Mouse (Mus musculus): ENCODE data around the gene Il6st. TPM values are rescaled to one million over a fixed set of nuclear protein-coding genes. Genes with fewer than 3 reads are reported as not detected.

Gene Il6st
- polyA plus RNA-seq, 1 experiment = 38.1 TPM

DNA sequence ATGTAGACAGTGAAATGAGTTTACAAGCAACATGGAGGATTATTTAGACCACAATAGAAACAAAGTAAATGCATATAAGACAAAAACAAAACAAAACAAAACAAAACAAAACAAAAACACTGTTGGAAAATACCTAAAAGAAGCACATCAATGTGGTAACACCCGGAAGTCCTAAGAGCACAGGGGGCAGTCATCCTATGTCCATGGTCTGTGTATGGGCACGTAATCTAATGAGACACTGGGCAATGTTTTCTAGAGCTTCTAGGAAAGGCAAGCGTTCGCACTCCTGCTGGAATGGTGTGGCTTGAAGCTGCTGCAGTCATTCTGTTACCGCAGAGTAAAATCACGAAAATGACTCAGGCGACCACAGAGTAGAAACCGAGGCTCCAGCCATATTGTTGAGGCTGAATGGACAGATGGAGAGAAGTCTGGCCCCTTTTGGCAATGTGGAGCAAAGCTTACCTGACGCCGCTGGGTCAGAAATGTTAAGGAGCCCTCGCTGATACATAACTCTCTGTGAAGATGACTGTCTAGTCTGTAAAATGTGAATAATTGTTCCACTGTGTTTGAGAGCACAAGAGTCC, 5.3 kb upstream of the Il6st start:
- no peak for TF ChIP-seq POLR2A (IDR thresholded peaks at IDR 0.05; ENCODE audit: control insufficient read depth, extremely low read depth, insufficient read depth, low read length, poor library complexity)
- no peak for TF ChIP-seq CTCF (IDR thresholded peaks at IDR 0.05; ENCODE audit: borderline replicate concordance, control insufficient read depth, extremely low read depth, insufficient read depth, low read length, poor library complexity)
- H3K27ac ChIP-seq (ENCODE audit: control insufficient read depth, insufficient read depth, low read length) = no peak overlapping the region
- peaks cover 4% of the 10 kb centered on the region; the same call in 1 of the 2 replicates for H3K4me1 ChIP-seq (replicated peaks; ENCODE audit: control insufficient read depth, insufficient read depth, low read length)
- no peak overlapping the region for H3K4me3 ChIP-seq (ENCODE audit: control insufficient read depth, insufficient read depth, low read length)
- no peak for DNase-seq
- no peaks in the 10 kb centered on the region for H3K36me3 ChIP-seq (ENCODE audit: control insufficient read depth, insufficient read depth, low read length)
- H3K27me3 ChIP-seq (ENCODE audit: control insufficient read depth, insufficient read depth, low read length) = no peaks in the 10 kb centered on the region
- WGBS = 97% methylated on average over 11 of the region's 11 CpGs

DNA sequence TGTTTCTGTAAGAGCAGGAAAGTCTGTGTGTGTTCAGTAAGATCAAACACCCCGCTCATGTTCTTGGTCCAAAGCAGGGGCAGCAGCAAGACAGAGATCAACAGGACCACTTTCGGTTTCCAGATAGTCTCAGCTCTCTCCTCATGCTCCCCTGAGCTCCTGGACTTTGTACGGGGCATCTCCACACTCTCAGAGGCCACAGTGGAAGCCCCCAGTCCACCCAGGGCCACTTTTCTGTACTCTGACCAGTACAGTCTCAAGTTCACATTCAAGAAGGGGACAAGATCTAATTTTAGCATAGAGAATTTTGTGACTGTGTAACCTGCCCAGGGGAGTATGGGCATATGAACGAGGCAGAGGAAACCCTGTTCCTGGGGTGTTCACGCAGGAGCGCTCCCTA, 3.9 kb upstream of the Il6st start:
- TF ChIP-seq POLR2A (IDR thresholded peaks at IDR 0.05; ENCODE audit: control insufficient read depth, extremely low read depth, insufficient read depth, low read length, poor library complexity) (no peak), CTCF (IDR thresholded peaks at IDR 0.05; ENCODE audit: borderline replicate concordance, control insufficient read depth, extremely low read depth, insufficient read depth, low read length, poor library complexity) (no peak)
- no peak for DNase-seq
- Histone ChIP-seq H3K4me1 (replicated peaks; ENCODE audit: control insufficient read depth, insufficient read depth, low read length) (no peaks in the 10 kb centered on the region), H3K27me3 (ENCODE audit: control insufficient read depth, insufficient read depth, low read length) (no peaks in the 10 kb centered on the region), H3K4me3 (ENCODE audit: control insufficient read depth, insufficient read depth, low read length) (no peak overlapping the region), H3K27ac (ENCODE audit: control insufficient read depth, insufficient read depth, low read length) (no peak overlapping the region), H3K36me3 (ENCODE audit: control insufficient read depth, insufficient read depth, low read length) (no peaks in the 10 kb centered on the region)
- 87% methylated on average over 6 of the region's 6 CpGs for WGBS

DNA sequence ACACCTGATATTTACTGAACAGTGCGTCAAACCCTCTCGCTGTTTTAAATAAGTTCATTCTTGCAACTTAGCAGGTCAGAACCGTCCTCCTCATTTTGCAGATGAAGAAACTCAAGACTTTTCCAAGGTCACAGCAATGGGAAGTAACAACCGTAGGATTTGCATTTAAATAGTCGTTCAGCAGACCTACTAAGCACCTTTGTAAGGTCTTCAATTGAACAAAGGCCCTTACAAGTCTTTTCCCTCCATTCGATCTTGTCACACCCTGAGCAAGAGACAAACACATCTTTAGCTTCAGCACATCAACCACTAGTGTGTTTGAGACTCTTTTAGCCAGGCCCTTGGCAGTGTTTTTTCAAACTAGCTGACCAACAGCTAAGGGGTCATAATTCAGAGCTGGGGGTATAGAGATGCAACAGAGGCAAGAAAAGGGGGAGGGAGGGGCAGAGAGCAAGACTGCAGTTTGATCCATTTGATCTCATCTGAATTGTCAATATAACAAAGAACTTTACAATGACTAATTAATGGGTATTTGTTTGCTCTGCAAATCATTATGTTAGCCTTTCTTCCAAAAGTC, 1.4 kb upstream of the Il6st start:
- DNase-seq = no peak
- Histone ChIP-seq H3K36me3 (ENCODE audit: control insufficient read depth, insufficient read depth, low read length) (no peaks in the 10 kb centered on the region), H3K4me3 (ENCODE audit: control insufficient read depth, insufficient read depth, low read length) (no peak overlapping the region), H3K27ac (ENCODE audit: control insufficient read depth, insufficient read depth, low read length) (no peak overlapping the region), H3K27me3 (ENCODE audit: control insufficient read depth, insufficient read depth, low read length) (no peaks in the 10 kb centered on the region), H3K4me1 (replicated peaks; ENCODE audit: control insufficient read depth, insufficient read depth, low read length) (peaks cover 12% of the 10 kb centered on the region)
- WGBS = 89% methylated on average over 6 of the region's 6 CpGs
- TF ChIP-seq POLR2A (IDR thresholded peaks at IDR 0.05; ENCODE audit: control insufficient read depth, extremely low read depth, insufficient read depth, low read length, poor library complexity) = no peak
- TF ChIP-seq CTCF (IDR thresholded peaks at IDR 0.05; ENCODE audit: borderline replicate concordance, control insufficient read depth, extremely low read depth, insufficient read depth, low read length, poor library complexity) = no peak

DNA sequence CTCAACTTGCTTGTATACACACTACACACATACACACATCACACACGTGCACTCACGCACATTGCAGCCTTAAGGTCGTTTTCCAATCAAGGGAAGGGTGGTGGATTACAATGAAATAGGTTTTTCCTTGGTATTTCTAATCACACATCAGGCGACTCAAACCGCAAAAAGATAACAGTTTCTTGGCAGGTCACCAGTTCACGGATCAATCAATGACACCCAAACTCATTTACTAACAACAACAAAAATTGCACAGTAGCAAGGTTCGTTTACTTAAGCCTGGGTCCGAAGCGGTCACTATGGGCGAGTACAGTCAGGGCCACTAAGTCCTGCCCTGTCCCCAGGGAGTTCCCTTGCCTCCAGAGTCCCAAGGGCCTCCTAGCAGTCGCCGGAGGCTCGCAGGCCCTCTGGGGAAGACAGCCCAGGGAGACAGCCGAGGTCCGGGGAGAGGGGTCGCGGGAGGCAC, 500 bp upstream of the Il6st start:
- no peak for TF ChIP-seq POLR2A (IDR thresholded peaks at IDR 0.05; ENCODE audit: control insufficient read depth, extremely low read depth, insufficient read depth, low read length, poor library complexity)
- H3K27me3 ChIP-seq (ENCODE audit: control insufficient read depth, insufficient read depth, low read length) = no peaks in the 10 kb centered on the region
- WGBS = 13% methylated on average over 17 of the region's 17 CpGs
- peak overlapping the region; percentile 60 for H3K4me3 ChIP-seq (ENCODE audit: control insufficient read depth, insufficient read depth, low read length)
- H3K36me3 ChIP-seq (ENCODE audit: control insufficient read depth, insufficient read depth, low read length) = no peaks in the 10 kb centered on the region
- no peak for DNase-seq
- H3K27ac ChIP-seq (ENCODE audit: control insufficient read depth, insufficient read depth, low read length) = no peak overlapping the region
- peaks cover 13% of the 10 kb centered on the region for H3K4me1 ChIP-seq (replicated peaks; ENCODE audit: control insufficient read depth, insufficient read depth, low read length)

DNA sequence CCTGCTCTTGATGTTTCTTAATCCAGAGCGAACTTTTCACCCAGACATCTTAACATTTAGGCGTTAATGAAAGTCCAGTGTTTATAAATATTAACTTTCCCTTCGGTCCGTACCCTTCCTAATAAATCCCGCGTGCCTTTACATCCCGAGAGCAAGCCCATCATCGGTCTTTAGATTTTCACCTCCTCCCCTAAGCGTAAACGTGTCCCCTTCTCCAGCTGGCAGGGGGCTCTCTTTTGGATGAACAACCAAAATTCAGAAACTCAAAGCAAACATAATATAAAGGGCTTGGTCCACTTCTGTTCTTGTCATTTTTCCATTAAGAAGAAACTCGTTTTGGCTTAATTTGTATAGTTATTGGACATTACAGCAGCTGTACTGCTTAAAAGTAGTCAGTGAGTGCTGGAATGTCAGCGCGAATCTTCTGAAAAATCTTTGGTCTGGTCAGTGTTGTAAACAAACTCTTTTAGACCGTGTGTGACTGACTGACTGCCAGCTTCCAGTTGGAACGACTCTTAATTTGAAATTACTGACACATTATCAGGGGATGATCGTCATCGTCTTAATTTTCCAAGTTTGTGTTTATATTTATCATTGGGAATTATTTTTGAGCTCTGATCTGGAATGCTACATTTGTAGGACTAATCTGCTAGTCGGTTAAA, 887 bp downstream of the Il6st start:
- Histone ChIP-seq H3K4me3 (ENCODE audit: control insufficient read depth, insufficient read depth, low read length) (peak overlapping the region; percentile 60), H3K27me3 (ENCODE audit: control insufficient read depth, insufficient read depth, low read length) (no peaks in the 10 kb centered on the region), H3K27ac (ENCODE audit: control insufficient read depth, insufficient read depth, low read length) (peak overlapping the region; percentile 44; the same call in 1 of the 2 replicates), H3K36me3 (ENCODE audit: control insufficient read depth, insufficient read depth, low read length) (no peaks in the 10 kb centered on the region), H3K4me1 (replicated peaks; ENCODE audit: control insufficient read depth, insufficient read depth, low read length) (peaks cover 13% of the 10 kb centered on the region)
- TF ChIP-seq CTCF (IDR thresholded peaks at IDR 0.05; ENCODE audit: borderline replicate concordance, control insufficient read depth, extremely low read depth, insufficient read depth, low read length, poor library complexity) = no peak
- TF ChIP-seq POLR2A (IDR thresholded peaks at IDR 0.05; ENCODE audit: control insufficient read depth, extremely low read depth, insufficient read depth, low read length, poor library complexity) = no peak
- DNase-seq = no peak
- WGBS = 4% methylated on average over 18 of the region's 18 CpGs

- peak overlapping the region; percentile 78 for H3K27ac ChIP-seq (ENCODE audit: control insufficient read depth, insufficient read depth, low read length)
- TF ChIP-seq POLR2A (IDR thresholded peaks at IDR 0.05; ENCODE audit: control insufficient read depth, extremely low read depth, insufficient read depth, low read length, poor library complexity) (no peak), CTCF (IDR thresholded peaks at IDR 0.05; ENCODE audit: borderline replicate concordance, control insufficient read depth, extremely low read depth, insufficient read depth, low read length, poor library complexity) (no peak)
- no peaks in the 10 kb centered on the region for H3K27me3 ChIP-seq (ENCODE audit: control insufficient read depth, insufficient read depth, low read length)
- H3K4me1 ChIP-seq (replicated peaks; ENCODE audit: control insufficient read depth, insufficient read depth, low read length) = peaks cover 13% of the 10 kb centered on the region
- H3K4me3 ChIP-seq (ENCODE audit: control insufficient read depth, insufficient read depth, low read length) = peak overlapping the region; percentile 40
- no peaks in the 10 kb centered on the region for H3K36me3 ChIP-seq (ENCODE audit: control insufficient read depth, insufficient read depth, low read length)
- 39% methylated on average over 2 of the region's 2 CpGs for WGBS
- no peak for DNase-seq
Measured at GRCm38 (mm10) chr13:112465585-112465984, 1.7 kb downstream of the Il6st start.
